Mouse (Mus musculus) MN1 (cell line): ENCODE results near the gene Msh3.
A peak's percentile ranks its signal among the peaks of the same experiment; 100 is the strongest.

Experiments
- DNase-seq: peaks from one replicate; pipeline ENCODE4 v3.0.0-alpha.2; 2016; ENCODE audit warnings: low spot score

Gene Msh3

GRCm38 (mm10) chr13:92330621-92331020 lies 24.2 kb downstream of the Msh3 start:
- DNase-seq = no peak

- no peak for DNase-seq
Measured at GRCm38 (mm10) chr13:92328000-92328399, 26.8 kb downstream of the Msh3 start.

DNA sequence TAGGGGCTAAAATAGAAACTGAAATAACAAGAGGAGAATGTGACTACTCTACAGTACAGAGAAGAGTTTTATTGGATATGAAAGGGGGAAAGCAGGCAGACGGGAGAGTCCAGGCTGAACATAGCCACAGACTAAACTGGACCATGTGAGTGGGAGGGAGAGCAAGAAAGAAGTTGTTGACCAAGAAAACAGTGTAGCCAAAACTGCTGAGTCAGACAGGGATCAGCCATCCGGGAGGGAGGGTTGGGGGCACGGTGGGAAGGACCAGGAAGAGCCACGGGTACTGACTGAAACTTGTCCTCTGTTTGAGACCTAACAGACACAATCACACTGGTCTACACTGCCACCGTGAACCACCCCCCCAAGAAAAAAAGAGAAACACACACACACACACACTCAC lies 28.8 kb downstream of the Msh3 start:
- no peak for DNase-seq

GRCm38 (mm10) chr13:92320770-92321169 lies 34.0 kb downstream of the Msh3 start:
- DNase-seq = no peak

GRCm38 (mm10) chr13:92314613-92315012 lies 40.2 kb downstream of the Msh3 start:
- DNase-seq = no peak

- DNase-seq = no peak
Measured at GRCm38 (mm10) chr13:92305680-92306079, 49.1 kb downstream of the Msh3 start, which contains the start of gene Gm20379. Gene Gm20379, plus strand, starts transcription at chr13:92305980.

- no peak for DNase-seq
Measured at GRCm38 (mm10) chr13:92304291-92304690, 50.5 kb downstream of the Msh3 start.

GRCm38 (mm10) chr13:92303062-92303948 lies 51.5 kb downstream of the Msh3 start:
- no peak for DNase-seq

DNA sequence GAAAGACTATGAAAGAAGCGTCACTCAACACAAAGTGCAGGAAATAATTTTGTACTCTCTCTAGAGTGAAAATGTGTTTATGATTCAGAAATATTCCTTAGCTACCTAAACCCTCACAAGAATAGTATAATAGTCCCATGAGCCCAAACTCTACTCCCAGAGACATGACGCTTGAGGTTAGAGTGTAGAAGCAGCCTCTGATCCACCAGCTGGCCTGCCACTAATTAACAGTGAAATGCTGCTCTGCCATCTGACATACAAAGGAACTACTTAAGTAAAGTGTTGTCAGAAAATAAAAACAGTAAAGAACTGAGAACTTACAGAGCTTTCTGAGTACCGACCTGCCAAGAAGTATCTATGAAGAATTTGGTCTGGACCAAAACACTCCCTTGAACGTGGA lies 52.3 kb downstream of the Msh3 start:
- no peak for DNase-seq

- DNase-seq = no peak
Measured at GRCm38 (mm10) chr13:92301754-92302153, 53.0 kb downstream of the Msh3 start.

GRCm38 (mm10) chr13:92299522-92299921 lies 55.3 kb downstream of the Msh3 start:
- no peak for DNase-seq

- no peak for DNase-seq
Measured at GRCm38 (mm10) chr13:92297021-92297420, 57.8 kb downstream of the Msh3 start.

DNA sequence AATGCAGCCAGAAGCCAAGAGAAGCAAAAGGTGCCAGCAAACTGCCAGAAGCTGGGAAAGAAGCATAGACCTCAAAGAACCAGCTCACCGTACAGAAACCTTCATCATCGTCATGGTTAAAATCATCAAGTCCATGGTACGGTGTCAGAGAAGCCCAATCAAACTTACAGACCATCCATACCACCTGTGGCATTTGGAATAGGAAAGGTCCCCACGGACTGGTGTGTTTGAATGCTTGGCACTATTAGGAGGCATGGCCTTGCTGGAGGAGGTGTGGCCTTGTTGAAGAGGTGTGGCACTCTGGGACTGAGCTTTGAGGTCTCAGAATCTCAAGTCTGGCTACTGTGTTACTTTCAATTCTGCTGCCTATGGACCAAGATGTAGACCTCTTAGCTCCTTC lies 58.3 kb downstream of the Msh3 start:
- DNase-seq = no peak

- no peak for DNase-seq
Measured at GRCm38 (mm10) chr13:92293883-92294282, 60.9 kb downstream of the Msh3 start.

DNA sequence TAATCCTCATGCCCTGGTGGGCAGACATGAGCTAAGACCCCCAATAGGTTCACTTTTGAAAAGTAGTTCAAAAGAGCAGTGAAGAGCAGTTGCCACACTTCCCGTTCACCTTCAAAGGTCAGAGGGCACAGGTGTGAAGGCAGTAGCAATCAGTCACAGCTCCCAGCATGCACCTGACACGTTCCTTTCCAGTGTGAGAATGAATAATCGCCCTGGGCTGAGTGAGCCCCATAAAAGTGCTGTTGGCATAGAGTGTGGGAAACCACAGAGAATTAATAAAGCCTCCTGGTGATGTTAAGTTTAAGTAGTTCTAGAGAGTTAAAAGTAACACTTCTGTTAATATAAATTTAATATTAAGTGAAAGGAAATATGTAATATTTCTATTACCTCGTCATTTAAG lies 63.2 kb downstream of the Msh3 start:
- DNase-seq = no peak

- DNase-seq = no peak
Measured at GRCm38 (mm10) chr13:92277027-92277426, 77.8 kb downstream of the Msh3 start.

DNA sequence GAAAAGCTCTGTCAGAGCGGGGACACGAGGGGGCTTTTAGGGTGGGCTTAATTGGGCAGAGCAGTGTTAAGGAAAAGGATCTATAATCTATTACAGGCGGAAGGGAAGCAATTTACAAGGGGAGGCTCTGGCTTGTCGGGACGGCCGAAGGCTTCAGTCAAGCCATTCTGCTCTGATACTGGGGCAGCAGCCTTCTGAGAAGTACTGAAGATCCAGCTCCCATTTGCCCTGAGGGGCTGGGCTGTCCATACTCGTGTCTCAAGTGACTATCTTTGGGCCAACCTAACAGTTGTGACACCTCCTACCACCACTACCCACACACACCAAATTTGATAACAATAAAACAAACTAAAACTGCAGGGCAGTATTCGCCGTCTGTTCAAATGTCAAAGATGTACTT lies 79.5 kb downstream of the Msh3 start:
- DNase-seq = no peak

DNA sequence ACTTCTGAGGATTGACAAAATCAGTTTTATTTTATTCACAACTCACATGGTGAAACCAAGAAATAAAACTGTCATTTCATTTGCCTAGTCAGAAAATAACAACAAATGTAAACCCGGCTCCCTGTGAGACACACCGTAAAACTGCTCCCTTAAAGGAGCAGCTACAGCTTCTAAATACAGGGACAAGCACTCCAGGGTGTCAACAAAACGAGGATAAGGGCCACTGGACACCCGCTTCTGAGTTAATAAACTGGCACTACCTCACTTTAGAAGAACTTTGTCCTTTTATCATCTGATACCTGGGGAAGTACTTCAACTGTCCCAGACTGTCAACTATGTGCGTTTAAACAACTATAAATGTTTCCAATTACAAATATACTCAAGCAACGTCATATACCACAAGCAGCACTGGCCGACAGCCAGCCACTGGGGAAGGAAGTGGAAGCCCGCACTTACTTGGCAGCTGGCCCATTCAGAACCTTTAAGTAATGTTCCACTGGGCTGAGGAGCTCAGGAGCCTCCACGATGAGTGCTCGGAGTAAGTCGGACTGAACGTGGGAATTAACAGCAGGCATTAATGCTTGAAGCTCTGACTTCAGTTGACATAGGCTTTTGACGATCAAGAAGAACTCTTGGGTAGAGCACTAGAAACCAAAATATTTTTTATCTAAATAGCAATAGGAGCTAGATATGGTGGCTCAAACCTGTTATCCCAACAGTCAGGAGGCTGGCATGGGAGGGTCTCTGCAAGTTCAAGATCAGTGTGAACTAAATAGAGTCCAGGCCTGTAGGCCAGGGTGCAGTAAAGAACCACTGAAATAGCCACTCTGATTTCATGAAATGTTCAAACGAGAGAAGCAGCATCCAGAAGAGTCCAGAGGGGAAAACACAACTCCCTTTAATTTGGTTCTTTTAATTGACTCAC lies 80.3 kb downstream of the Msh3 start:
- DNase-seq = peak; percentile 28

DNA sequence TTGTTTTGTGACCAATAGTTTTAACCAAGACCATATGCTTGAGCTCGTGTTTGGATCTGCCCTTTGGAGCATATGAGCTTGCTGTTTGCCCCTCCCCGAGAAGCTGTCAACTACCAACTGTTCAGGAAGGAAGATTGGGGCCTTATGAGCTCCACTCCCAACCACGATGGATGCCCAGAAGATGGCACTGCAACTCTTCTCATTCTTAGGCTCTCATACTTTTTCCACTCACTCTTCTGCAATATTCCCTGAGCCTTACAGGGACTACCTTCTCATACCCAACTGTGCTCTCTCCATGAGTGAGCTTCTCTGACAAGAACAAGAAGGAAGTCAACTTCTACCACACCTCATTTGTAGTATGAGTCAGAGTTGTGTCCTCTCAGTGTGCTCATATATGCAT lies 87.7 kb downstream of the Msh3 start:
- DNase-seq = no peak

DNA sequence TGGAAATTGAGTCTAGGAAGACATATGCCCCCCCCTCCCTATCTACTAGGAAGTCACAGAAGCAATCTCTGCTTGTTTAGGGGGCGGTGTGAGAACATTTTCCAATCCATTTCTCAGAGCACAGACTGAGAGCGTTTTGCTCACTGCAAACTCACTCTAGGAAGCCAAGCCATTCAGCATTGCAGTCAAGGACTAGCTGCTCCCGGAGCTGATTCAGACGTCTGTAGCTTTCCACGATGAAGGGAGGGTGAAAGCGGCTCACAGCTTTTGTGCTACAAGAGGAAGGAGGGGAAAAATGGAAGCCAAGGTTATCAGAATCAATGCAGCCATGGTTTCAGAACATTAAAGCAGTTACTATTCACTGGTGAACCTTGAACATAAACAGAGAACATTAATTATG lies 91.2 kb downstream of the Msh3 start:
- no peak for DNase-seq

GRCm38 (mm10) chr13:92261329-92261728 lies 93.5 kb downstream of the Msh3 start:
- DNase-seq = no peak

- DNase-seq = no peak
Measured at GRCm38 (mm10) chr13:92255480-92255879, 99.3 kb downstream of the Msh3 start.

DNA sequence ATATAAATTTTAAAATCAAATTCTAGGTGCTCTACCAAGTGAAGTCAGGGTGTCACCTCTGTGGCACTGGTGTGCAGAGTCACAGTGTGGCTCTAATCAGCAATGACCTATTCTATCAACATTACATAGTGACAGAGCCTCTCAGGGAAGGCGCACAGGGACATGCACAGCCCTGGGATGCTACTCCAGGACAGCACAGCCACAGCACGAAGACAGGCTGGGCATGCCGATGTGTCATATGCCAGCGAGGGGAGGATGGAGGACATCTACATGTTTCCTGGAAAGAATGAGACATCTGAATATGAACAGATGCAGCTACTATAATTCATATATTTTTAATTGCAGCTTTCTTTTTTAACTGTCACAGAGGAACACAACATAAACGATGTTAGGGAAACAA lies 101.0 kb downstream of the Msh3 start:
- no peak for DNase-seq
